Mouse (Mus musculus) hindbrain, embryonic 11.5 days (tissue): ENCODE results near the gene Olfr157. TPM values are rescaled to one million over a fixed set of nuclear protein-coding genes. Genes with fewer than 3 reads are reported as not detected.
A peak's percentile ranks its signal among the peaks of the same experiment; 100 is the strongest.

Experiments
- ATAC-seq: fragments of 200-750 bp; cut with Nextera tagmentation; 2 replicates; pipeline ENCODE4 v1.8.0; 2017; ENCODE audit warnings: mild to moderate bottlenecking, moderate TSS enrichment, moderate library complexity; ENCODE audit not compliant: low FRiP score
- DNase-seq: peaks from one replicate; pipeline ENCODE4 v3.0.0-alpha.2; 2015; ENCODE audit warnings: low spot score
- H3K27ac ChIP-seq: fragments of 300-500 bp; sonication (generic); 2 replicates; pipeline ENCODE4 v1.5.1; 2014; ENCODE audit warnings: mild to moderate bottlenecking, low read depth, low read length
- H3K27me3 ChIP-seq: fragments of 300-500 bp; sonication (generic); 2 replicates; pipeline ENCODE4 v1.6.1; 2014; ENCODE audit warnings: mild to moderate bottlenecking, low read length, moderate library complexity, mixed read lengths; ENCODE audit not compliant: control insufficient read depth, insufficient read depth
- H3K36me3 ChIP-seq: fragments of 300-500 bp; sonication (generic); 2 replicates; pipeline ENCODE4 v1.6.1; 2014; ENCODE audit warnings: mild to moderate bottlenecking, low read length, moderate library complexity, mixed read lengths; ENCODE audit not compliant: control insufficient read depth, insufficient read depth
- H3K4me1 ChIP-seq: fragments of 300-500 bp; sonication (generic); replicated peaks from 2 replicates; pipeline ENCODE4 v1.6.1; 2014; ENCODE audit warnings: low read length, mixed read lengths; ENCODE audit not compliant: control insufficient read depth, insufficient read depth
- H3K4me2 ChIP-seq: fragments of 300-500 bp; sonication (generic); replicated peaks from 2 replicates; pipeline ENCODE4 v1.6.1; 2014; ENCODE audit warnings: mild to moderate bottlenecking, low read depth, low read length
- H3K4me3 ChIP-seq: fragments of 300-500 bp; sonication (generic); 2 replicates; pipeline ENCODE4 v1.5.1; 2014; ENCODE audit warnings: low read depth, low read length
- H3K9ac ChIP-seq: fragments of 300-500 bp; sonication (generic); 2 replicates; pipeline ENCODE4 v1.6.1; 2014; ENCODE audit warnings: low read depth, low read length
- H3K9me3 ChIP-seq: fragments of 300-500 bp; sonication (generic); 2 replicates; pipeline ENCODE4 v1.6.1; 2016; ENCODE audit warnings: low read length; ENCODE audit not compliant: control insufficient read depth
- WGBS: fragments of 180-500 bp; shearing (Covaris S2); extraction: QIAGEN DNeasy Blood & Tissue Kit; methylation state at CpG from one replicate; pipeline ENCODE4 v1.1.7; 2014; 5-methylcytosine and 5-hydroxymethylcytosine counted together
- polyA plus RNA-seq: library from polyadenylated mRNA; unstranded; fragments of >200 nt; fragmentation: Nextera tagmentation; extraction: Ambion mirVana; gene quantifications from 2 replicates; pipeline ENCODE4 v1.2.1, GENCODE M21; 2014

Gene Olfr157
- 0.09 TPM in 1 of 2 replicates, not detected in the other for polyA plus RNA-seq

DNA sequence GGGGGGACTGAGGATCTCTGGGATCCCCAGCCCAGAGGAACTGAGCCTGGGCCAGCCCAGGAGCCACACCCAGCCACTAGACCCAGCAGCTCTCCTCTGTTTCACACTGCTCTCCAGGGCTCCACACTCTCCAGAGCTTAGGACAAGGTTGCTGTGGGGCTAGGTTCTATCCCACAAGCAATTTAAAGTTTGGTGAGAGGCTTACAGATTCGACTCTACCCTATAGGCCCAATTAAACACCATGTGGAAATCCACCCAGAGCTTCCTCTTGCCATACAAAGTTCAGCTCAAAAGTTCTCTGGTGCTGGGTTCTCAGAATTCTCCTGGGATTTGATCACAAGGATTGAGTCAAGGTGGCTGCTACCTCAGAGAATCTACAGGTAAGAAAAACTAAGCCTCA is at the start of gene Olfr157:
TSS of gene Olfr157 (minus strand) at position 101 of the 400 bp plus-strand sequence.
- 79% methylated on average over 1 of the region's 1 CpGs for WGBS
- no peak for ATAC-seq
- Histone ChIP-seq H3K36me3 (no peaks in the 10 kb centered on the region), H3K4me2 (no peak within 1 kb of the TSS), H3K9me3 (no peaks in the 10 kb centered on the region), H3K4me3 (no peak within 1 kb of the TSS), H3K27me3 (no peaks in the 10 kb centered on the region), H3K9ac (no peak within 1 kb of the TSS), H3K4me1 (no peaks in the 10 kb centered on the region), H3K27ac (no peak within 1 kb of the TSS)
- no peak for DNase-seq

DNA sequence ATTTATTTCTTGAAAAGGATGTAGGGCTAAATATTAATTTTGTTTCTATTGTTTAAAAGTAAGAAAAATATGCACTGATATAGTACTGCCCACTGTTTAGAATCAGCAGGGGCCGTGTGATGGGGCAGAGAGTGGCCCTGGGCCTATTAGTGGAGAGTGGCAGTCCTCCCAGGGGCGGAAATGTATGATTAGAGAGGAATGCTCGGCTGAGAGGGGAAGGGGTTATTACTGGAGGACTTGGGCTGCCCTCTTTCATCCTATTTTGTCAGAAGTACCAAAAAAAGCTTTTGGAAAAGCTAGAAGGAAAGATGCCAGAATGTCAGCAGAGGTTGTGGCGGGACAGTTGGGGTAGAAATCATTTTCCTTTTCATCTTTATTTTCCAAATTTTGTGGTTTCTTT is 44.2 kb upstream of the Olfr157 start:
- Histone ChIP-seq H3K36me3 (no peaks in the 10 kb centered on the region), H3K4me2 (no peak overlapping the region), H3K9ac (no peak overlapping the region), H3K9me3 (no peaks in the 10 kb centered on the region), H3K27me3 (no peaks in the 10 kb centered on the region), H3K4me1 (no peaks in the 10 kb centered on the region), H3K27ac (no peak overlapping the region), H3K4me3 (no peak overlapping the region)
- DNase-seq (no peak), ATAC-seq (no peak)
- 44% methylated on average over 4 of the region's 4 CpGs for WGBS

DNA sequence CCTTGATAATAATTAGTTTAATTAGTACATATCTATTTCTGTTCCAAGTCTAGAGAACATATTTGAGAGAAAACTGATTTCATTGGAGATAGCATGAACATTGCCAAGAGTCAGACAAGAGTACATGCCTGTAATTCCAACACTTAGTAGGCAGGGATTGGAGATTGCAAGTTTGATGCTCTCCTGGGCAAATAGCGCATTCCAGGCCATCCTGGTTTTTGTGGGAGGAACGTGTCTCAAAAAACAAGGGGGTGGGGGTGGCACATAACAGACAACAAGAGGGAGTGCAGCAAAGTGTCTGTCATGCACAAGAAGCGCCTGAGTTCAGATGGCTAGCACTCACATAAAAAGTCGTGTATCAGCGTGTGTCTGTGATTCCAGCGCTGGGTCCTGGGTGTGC is 39.6 kb upstream of the Olfr157 start:
- 81% methylated on average over 6 of the region's 6 CpGs for WGBS
- H3K9me3 ChIP-seq = no peaks in the 10 kb centered on the region
- no peak overlapping the region for H3K4me3 ChIP-seq
- H3K27ac ChIP-seq = no peak overlapping the region
- DNase-seq (no peak), ATAC-seq (no peak)
- H3K4me1 ChIP-seq = no peaks in the 10 kb centered on the region; the same call in 1 of the 2 replicates
- H3K4me2 ChIP-seq = no peak overlapping the region
- no peaks in the 10 kb centered on the region for H3K36me3 ChIP-seq
- no peaks in the 10 kb centered on the region for H3K27me3 ChIP-seq
- no peak overlapping the region for H3K9ac ChIP-seq

DNA sequence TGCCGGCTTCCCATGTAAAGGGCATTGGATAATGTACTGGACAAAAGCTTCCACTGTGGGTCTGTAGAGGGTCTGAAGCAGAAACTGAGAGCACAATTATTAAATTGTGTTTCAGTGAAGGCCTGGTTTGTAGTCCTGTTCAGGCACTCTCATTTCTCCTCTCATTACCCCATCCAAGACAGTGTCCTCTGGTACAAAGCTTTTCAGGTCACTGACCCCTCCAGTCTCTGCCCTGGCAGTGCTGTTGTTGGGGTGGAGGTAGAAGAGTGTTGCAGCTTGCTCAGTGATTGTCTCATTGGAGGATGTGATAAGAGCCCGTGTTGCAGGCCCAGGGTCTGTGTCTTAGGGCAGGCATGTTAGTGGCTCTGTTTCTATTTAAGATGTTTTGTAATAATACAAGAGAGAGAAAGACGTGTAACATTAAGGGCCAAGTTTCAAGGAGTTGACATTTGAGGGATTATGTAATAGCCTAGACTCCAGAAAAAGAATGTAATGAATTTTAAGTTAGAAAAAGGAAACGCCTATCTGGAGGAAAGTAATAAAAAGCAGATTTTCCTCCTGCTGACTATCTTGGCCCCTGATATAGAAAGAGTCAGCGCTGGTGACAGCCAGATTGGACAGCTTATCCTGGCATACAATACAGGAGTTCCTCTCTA is 38.2 kb upstream of the Olfr157 start:
- WGBS = 54% methylated on average over 5 of the region's 5 CpGs
- no peak overlapping the region for H3K4me2 ChIP-seq
- ATAC-seq = no peak

DNA sequence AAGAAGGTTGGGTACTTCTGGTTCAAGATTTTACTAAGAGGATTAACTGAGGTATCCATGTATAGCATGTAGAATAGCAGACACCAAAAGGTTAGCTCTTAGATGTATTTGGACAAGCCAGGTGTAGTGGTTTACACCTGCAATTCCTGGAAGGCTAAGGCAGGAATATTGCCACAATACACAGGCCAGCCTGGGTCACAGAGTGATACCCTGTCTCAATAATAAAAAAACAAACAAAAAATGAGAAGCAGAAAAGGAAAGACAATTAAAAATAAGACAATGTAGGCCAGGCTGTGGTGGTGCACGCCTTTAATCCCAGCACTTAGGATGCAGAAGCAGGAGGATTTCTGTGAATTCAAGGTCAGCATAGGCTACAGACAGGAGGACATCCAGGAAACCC is 37.2 kb upstream of the Olfr157 start:
- H3K4me2 ChIP-seq = no peak overlapping the region
- DNase-seq (no peak), ATAC-seq (no peak)
- H3K9me3 ChIP-seq = no peaks in the 10 kb centered on the region
- 90% methylated on average over 1 of the region's 1 CpGs for WGBS
- H3K4me3 ChIP-seq = no peak overlapping the region
- no peaks in the 10 kb centered on the region; the same call in 1 of the 2 replicates for H3K4me1 ChIP-seq
- H3K27me3 ChIP-seq = no peaks in the 10 kb centered on the region
- no peak overlapping the region for H3K27ac ChIP-seq
- H3K36me3 ChIP-seq = no peaks in the 10 kb centered on the region
- no peak overlapping the region for H3K9ac ChIP-seq

More for the DNA sequence above, 38.2 kb upstream of the Olfr157 start:
- Histone ChIP-seq H3K4me3 (no peak overlapping the region), H3K9me3 (no peaks in the 10 kb centered on the region), H3K27me3 (no peaks in the 10 kb centered on the region), H3K27ac (no peak overlapping the region), H3K9ac (no peak overlapping the region), H3K4me1 (no peaks in the 10 kb centered on the region; the same call in 1 of the 2 replicates), H3K36me3 (no peaks in the 10 kb centered on the region)
- no peak for DNase-seq

DNA sequence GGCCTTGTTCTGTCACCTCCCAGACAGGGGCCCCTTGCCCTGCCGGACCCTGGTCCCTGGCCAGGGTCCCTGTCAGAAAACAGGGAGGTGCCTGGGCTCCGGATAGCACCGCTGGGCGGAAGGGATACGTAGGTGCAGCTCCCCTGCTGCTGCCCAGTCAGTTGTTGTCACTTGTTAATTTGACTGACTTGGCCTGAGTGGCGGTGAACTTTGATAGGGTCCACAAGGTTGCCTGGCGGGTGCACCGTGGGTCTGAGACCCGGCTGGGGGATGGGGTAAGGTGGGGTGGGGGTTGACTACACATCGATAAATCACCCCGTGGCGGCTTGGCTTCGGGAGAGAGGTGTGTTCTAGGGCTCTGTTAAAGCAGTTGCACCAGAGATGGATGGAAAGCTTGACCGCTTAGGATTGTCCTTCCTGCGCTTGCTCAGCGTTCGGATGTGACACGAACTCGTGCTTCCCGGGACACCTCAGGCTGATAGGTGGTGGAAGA is 36.0 kb upstream of the Olfr157 start:
- Histone ChIP-seq H3K4me3 (peak overlapping the region; percentile 68), H3K4me1 (no peaks in the 10 kb centered on the region; the same call in 1 of the 2 replicates), H3K4me2 (peak overlapping the region; percentile 72), H3K9me3 (no peaks in the 10 kb centered on the region), H3K36me3 (no peaks in the 10 kb centered on the region), H3K9ac (peak overlapping the region; percentile 78), H3K27ac (peak overlapping the region; percentile 59; the same call in 1 of the 2 replicates), H3K27me3 (no peaks in the 10 kb centered on the region)
- DNase-seq (peak; percentile 52), ATAC-seq (peak; percentile 79)
- WGBS = under 1% methylated on average over 20 of the region's 20 CpGs

DNA sequence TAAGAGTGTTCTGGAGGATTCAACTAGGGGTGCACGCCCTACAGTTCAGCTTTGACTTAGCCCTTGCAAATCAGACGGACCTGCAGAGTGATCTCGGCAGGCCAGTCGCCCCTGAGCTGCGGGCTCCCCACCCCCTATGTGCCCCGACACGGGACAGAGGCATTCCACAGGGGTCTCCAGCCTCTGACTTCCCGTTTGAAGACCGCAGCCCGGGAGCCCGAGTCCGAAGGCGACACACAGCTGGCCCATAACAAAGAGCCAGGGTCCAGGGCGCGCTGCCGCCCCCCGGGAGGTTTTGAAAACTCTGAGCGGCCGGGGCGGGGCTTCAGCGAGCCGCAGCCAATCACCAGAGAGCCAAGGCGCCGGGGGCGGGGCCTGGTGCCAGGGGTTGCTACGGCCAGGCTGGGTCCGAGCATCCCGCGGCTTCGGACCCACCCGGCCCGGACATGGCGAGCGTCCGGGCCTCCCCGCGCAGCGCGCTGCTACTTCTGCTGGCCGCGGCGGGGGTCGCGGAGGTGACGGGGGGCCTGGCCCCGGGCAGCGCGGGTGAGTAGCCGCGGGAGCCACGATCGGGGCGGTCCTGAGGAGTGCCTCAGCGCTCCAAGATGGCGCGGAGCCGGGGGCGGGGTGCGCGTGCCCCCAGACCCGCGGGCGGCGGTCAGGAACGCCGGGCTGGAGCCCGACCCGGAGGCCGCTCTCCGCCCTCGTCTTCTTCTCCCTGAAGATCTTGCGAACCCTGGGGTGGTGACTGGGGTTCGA is 35.3 kb upstream of the Olfr157 start, which contains the start of gene Reck:
TSS of gene Reck (plus strand) at position 371 of the 759 bp plus-strand sequence.
- WGBS = under 1% methylated on average over 56 of the region's 73 CpGs

DNA sequence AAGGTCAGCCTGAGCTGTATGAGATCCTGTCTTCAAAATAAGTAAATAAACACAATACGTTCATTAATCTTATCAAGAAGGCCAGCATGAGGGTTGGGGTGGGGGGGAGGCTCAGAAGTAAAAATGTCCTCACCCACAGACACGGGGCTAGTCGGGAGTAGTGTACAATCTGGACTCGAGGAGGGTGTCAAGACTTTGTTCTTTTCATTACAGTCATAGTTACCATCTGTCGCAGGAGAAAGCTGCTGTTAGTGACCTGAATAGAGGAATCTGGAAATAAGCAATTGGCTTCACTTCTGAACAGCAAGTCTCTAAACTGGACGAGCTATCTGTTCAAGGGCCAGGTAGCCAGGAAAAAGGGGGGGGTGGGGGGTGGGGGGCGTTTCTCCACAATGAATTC is 34.5 kb upstream of the Olfr157 start:
- Histone ChIP-seq H3K27me3 (no peaks in the 10 kb centered on the region), H3K4me1 (no peaks in the 10 kb centered on the region; the same call in 1 of the 2 replicates), H3K4me3 (peak overlapping the region; percentile 68; the same call in 1 of the 2 replicates), H3K36me3 (no peaks in the 10 kb centered on the region), H3K9ac (no peak overlapping the region), H3K4me2 (peak overlapping the region; percentile 72; the same call in 1 of the 2 replicates), H3K9me3 (no peaks in the 10 kb centered on the region), H3K27ac (no peak overlapping the region)
- DNase-seq (no peak), ATAC-seq (no peak)
- 58% methylated on average over 7 of the region's 7 CpGs for WGBS

More for the DNA sequence above, 35.3 kb upstream of the Olfr157 start, which contains the start of gene Reck:
- H3K4me2 ChIP-seq = peak within 1 kb of the TSS; percentile 72
- ATAC-seq (peak; percentile 95), DNase-seq (peak; percentile 98)
- H3K4me1 ChIP-seq = no peaks in the 10 kb centered on the region; the same call in 1 of the 2 replicates
- peak within 1 kb of the TSS; percentile 78 for H3K9ac ChIP-seq
- H3K4me3 ChIP-seq = peak within 1 kb of the TSS; percentile 68
- H3K36me3 ChIP-seq = no peaks in the 10 kb centered on the region
- H3K27ac ChIP-seq = peak within 1 kb of the TSS; percentile 59
- H3K9me3 ChIP-seq = no peaks in the 10 kb centered on the region
- H3K27me3 ChIP-seq = no peaks in the 10 kb centered on the region
